Mouse (Mus musculus): ENCODE results near the gene Fmnl3. TPM values are rescaled to one million over a fixed set of nuclear protein-coding genes. Genes with fewer than 3 reads are reported as not detected.

The Fmnl3 gene
- polyA plus RNA-seq (2016; fragmentation: Nextera tagmentation; extraction: Ambion mirVana): 14.3 and 16.9 TPM in 2 replicates

- H3K4me3 ChIP-seq: peak within 1 kb of the TSS; percentile 80
- peak; percentile 99 for DNase-seq (ENCODE audit: extremely low spot score, low spot score)
- no peaks in the 10 kb centered on the region for H3K9me3 ChIP-seq
- peak within 1 kb of the TSS; percentile 96 for H3K27ac ChIP-seq
- H3K36me3 ChIP-seq (replicated peaks): no peaks in the 10 kb centered on the region
- WGBS: 1% methylated on average over 48 of the region's 48 CpGs
- peaks cover 22% of the 10 kb centered on the region for H3K4me1 ChIP-seq
- H3K27me3 ChIP-seq (ENCODE audit: poor library complexity, severe bottlenecking): peaks cover 17% of the 10 kb centered on the region
Observed at GRCm38 (mm10) chr15:99370259-99370691, at the start of gene Fmnl3. Gene Fmnl3, minus strand, starts transcription at chr15:99370482.

GRCm38 (mm10) chr15:99417692-99418271 is 47.5 kb upstream of the Fmnl3 start:
- no peaks in the 10 kb centered on the region for H3K9me3 ChIP-seq
- WGBS: 55% methylated on average over 17 of the region's 17 CpGs
- H3K36me3 ChIP-seq (replicated peaks): peaks cover 17% of the 10 kb centered on the region
- H3K27me3 ChIP-seq (ENCODE audit: poor library complexity, severe bottlenecking): no peaks in the 10 kb centered on the region
- H3K4me1 ChIP-seq: peaks cover 32% of the 10 kb centered on the region
- DNase-seq (ENCODE audit: extremely low spot score, low spot score): no peak
- H3K4me3 ChIP-seq: no peak overlapping the region
- H3K27ac ChIP-seq: peak overlapping the region; percentile 51; the same call in 1 of the 2 replicates

GRCm38 (mm10) chr15:99416957-99417356 is 46.7 kb upstream of the Fmnl3 start:
- peaks cover 9% of the 10 kb centered on the region for H3K36me3 ChIP-seq (replicated peaks)
- H3K27ac ChIP-seq: peak overlapping the region; percentile 60; the same call in 1 of the 2 replicates

DNA sequence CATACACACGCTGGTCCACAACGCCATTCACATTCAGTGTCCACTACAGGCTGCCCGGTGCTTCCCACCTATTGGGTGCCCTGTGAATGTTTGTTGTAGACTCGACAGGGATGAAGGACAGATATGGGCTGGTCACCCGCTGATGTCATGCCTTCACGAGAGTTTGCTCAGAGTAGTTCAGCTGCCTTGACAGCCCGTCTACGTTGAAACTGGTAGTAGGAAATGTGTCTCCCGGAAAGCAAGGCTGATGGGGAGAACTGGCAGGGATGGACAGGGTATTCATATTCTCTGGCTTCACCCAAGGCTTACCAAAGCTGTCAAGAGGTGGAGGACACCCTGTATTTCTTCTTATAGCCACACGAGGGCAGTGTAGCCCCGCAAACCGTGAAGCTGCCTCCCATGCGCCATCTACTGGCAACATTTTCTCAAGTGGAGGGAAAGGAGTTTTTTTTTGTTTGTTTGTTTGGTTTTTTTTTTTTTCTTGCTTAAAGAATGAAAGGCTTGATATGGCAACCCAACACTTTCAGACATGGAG is 46.1 kb upstream of the Fmnl3 start:
- Histone ChIP-seq H3K9me3 (no peaks in the 10 kb centered on the region), H3K4me3 (no peak overlapping the region), H3K4me1 (peaks cover 35% of the 10 kb centered on the region), H3K27ac (peak overlapping the region; percentile 60; the same call in 1 of the 2 replicates), H3K27me3 (ENCODE audit: poor library complexity, severe bottlenecking) (no peaks in the 10 kb centered on the region), H3K36me3 (replicated peaks) (peaks cover 3% of the 10 kb centered on the region)
- DNase-seq (ENCODE audit: extremely low spot score, low spot score): peak; percentile 77
- 25% methylated on average over 13 of the region's 13 CpGs for WGBS

More at GRCm38 (mm10) chr15:99416957-99417356, 46.7 kb upstream of the Fmnl3 start:
- Histone ChIP-seq H3K9me3 (no peaks in the 10 kb centered on the region), H3K27me3 (ENCODE audit: poor library complexity, severe bottlenecking) (no peaks in the 10 kb centered on the region), H3K4me3 (no peak overlapping the region), H3K4me1 (peaks cover 32% of the 10 kb centered on the region)
- 52% methylated on average over 4 of the region's 4 CpGs for WGBS
- no peak for DNase-seq (ENCODE audit: extremely low spot score, low spot score)

DNA sequence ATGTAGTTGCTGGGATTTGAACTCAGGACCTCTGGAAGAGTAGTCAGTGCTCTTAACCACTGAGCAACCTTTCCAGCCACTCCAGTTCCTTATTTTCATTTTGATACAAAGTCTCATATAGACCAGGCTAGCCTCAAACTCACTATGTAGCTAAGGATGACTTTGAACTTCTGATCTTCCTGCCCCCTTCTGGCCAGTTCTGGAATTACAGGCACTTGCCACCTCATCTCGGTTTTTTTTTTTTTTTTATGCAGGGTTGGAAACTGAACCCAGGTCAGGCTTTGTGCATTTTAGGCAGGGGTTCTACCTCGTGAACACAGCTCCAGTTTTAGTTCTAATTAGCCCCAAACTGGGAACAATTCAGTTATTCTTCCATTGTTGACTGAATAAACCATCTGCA is 45.5 kb upstream of the Fmnl3 start:
- 26% methylated on average over 2 of the region's 2 CpGs for WGBS
- no peak overlapping the region for H3K4me3 ChIP-seq
- H3K27me3 ChIP-seq (ENCODE audit: poor library complexity, severe bottlenecking): no peaks in the 10 kb centered on the region
- no peak overlapping the region for H3K27ac ChIP-seq
- peaks cover 32% of the 10 kb centered on the region for H3K4me1 ChIP-seq
- H3K9me3 ChIP-seq: no peaks in the 10 kb centered on the region
- no peak for DNase-seq (ENCODE audit: extremely low spot score, low spot score)
- 0 out of 2 replicates have a peak, but pooled peaks cover under 1% of the 10 kb centered on the region for H3K36me3 ChIP-seq (replicated peaks)

DNA sequence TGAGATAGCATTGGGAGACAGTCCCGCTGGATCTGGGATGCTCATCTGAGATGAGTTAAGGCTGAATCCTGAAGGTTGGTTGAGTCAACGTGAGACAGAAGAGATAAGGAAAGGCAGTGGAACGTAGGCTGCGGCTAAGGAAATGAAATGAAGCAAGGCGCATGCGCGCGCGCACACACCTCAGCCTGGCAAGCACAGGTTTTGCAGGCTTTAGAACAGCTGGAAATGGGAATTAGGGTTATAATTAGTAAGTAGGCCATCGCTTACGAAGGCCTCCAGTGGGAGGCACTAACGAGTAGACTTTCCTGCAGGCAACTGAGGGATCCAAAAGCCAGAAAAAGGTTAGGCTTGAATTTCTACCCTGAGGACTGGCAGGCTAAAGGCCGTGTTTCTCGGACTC is 41.5 kb upstream of the Fmnl3 start:
- no peak overlapping the region for H3K27ac ChIP-seq
- H3K27me3 ChIP-seq (ENCODE audit: poor library complexity, severe bottlenecking): no peaks in the 10 kb centered on the region
- WGBS: 61% methylated on average over 14 of the region's 14 CpGs
- H3K4me1 ChIP-seq: peaks cover 10% of the 10 kb centered on the region; the same call in 1 of the 2 replicates
- H3K9me3 ChIP-seq: no peaks in the 10 kb centered on the region
- peaks cover 41% of the 10 kb centered on the region for H3K36me3 ChIP-seq (replicated peaks)
- H3K4me3 ChIP-seq: no peak overlapping the region
- no peak for DNase-seq (ENCODE audit: extremely low spot score, low spot score)

GRCm38 (mm10) chr15:99408845-99409244 is 38.6 kb upstream of the Fmnl3 start:
- Histone ChIP-seq H3K9me3 (no peaks in the 10 kb centered on the region), H3K27ac (no peak overlapping the region), H3K4me3 (no peak overlapping the region), H3K27me3 (ENCODE audit: poor library complexity, severe bottlenecking) (no peaks in the 10 kb centered on the region), H3K4me1 (peaks cover 6% of the 10 kb centered on the region; the same call in 1 of the 2 replicates), H3K36me3 (replicated peaks) (peaks cover 70% of the 10 kb centered on the region)
- DNase-seq (ENCODE audit: extremely low spot score, low spot score): no peak
- 91% methylated on average over 9 of the region's 9 CpGs for WGBS

DNA sequence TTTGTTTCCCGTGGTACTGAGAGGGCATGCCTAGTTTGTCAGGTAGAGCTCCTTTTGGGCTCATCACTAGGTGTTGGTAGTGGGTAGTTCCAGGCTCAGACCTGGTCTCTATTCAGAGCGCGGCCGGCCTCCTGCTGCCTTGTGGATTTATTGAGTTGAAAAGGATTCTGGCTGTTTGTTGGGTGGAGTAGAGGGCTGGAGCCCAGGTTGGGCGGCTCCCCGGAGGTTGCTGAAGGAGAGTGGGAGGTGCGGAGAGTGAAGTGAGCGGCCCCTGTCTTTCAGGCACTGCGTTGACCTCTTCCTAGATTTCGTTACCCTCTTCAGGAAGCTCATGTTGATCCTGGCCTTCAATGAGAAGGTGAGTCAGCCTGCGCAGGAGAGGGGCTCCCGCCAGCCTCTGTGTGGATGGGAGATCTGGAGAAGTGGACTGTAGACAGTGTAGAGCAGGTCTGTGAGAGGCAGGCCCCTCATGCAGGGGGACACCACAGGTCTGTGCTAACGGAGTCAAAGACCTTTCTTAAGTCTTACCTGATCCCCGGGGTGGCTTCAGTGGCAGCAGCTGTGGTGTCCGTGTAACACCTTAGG is 36.8 kb upstream of the Fmnl3 start:
- Histone ChIP-seq H3K9me3 (no peaks in the 10 kb centered on the region), H3K4me3 (no peak overlapping the region), H3K4me1 (peaks cover 6% of the 10 kb centered on the region; the same call in 1 of the 2 replicates), H3K36me3 (replicated peaks) (peaks cover 88% of the 10 kb centered on the region), H3K27ac (no peak overlapping the region), H3K27me3 (ENCODE audit: poor library complexity, severe bottlenecking) (no peaks in the 10 kb centered on the region)
- WGBS: 92% methylated on average over 15 of the region's 15 CpGs
- no peak for DNase-seq (ENCODE audit: extremely low spot score, low spot score)

DNA sequence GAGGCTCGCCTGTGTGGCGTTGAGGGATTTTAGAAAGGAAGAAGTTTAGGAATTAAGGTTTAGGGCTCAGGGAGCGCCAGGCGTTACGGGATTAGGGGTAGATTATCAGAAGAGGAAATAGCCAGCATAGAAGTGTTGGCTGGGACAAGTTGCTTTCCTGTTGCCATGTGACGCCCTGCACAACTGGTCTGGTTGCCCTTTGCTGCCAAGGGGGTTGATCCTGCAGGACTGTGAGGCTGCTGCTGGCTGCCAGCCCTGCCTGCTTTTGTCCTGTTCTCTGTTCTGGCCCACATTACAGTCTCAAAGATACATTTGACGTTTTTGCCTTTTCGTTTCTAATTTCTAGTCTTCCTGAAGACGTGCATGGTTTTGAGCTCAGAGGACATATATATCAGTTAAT is 34.9 kb upstream of the Fmnl3 start:
- Histone ChIP-seq H3K4me3 (no peak overlapping the region), H3K9me3 (no peaks in the 10 kb centered on the region), H3K36me3 (replicated peaks) (peaks cover 96% of the 10 kb centered on the region), H3K27me3 (ENCODE audit: poor library complexity, severe bottlenecking) (no peaks in the 10 kb centered on the region), H3K4me1 (0 out of 2 replicates have a peak, but pooled peaks cover under 1% of the 10 kb centered on the region), H3K27ac (no peak overlapping the region)
- WGBS: 93% methylated on average over 9 of the region's 9 CpGs
- DNase-seq (ENCODE audit: extremely low spot score, low spot score): no peak

GRCm38 (mm10) chr15:99403159-99403889 is 33.0 kb upstream of the Fmnl3 start:
- Histone ChIP-seq H3K4me1 (peaks cover 13% of the 10 kb centered on the region), H3K27me3 (ENCODE audit: poor library complexity, severe bottlenecking) (no peaks in the 10 kb centered on the region), H3K27ac (no peak overlapping the region), H3K9me3 (no peaks in the 10 kb centered on the region), H3K4me3 (no peak overlapping the region), H3K36me3 (replicated peaks) (peaks cover 90% of the 10 kb centered on the region)
- WGBS: 96% methylated on average over 12 of the region's 12 CpGs
- no peak for DNase-seq (ENCODE audit: extremely low spot score, low spot score)

DNA sequence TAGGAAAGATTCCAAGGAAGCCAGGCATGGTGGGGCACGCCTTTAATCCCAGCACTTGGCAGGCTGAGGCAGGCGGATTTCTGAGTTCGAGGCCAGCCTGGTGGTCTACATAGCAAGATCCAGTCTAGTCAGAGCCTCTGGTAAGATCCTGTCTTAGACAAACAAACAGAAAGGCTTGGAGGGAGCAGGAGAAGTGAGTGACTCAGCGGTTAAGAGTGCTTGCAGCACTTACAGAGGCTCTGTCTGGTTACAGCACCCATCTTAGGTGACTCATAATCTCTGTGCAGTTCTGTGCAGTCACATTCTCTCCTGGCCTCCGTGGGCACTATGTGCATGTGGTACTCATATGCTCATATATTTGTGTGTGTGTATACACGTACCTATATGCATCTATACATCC is 30.3 kb upstream of the Fmnl3 start:
- no peaks in the 10 kb centered on the region for H3K27me3 ChIP-seq (ENCODE audit: poor library complexity, severe bottlenecking)
- H3K4me1 ChIP-seq: peaks cover 29% of the 10 kb centered on the region
- H3K27ac ChIP-seq: no peak overlapping the region
- H3K36me3 ChIP-seq (replicated peaks): peaks cover 63% of the 10 kb centered on the region
- H3K4me3 ChIP-seq: no peak overlapping the region
- no peak for DNase-seq (ENCODE audit: extremely low spot score, low spot score)
- H3K9me3 ChIP-seq: no peaks in the 10 kb centered on the region
- 93% methylated on average over 6 of the region's 6 CpGs for WGBS

GRCm38 (mm10) chr15:99399503-99400245 is 29.4 kb upstream of the Fmnl3 start:
- H3K4me1 ChIP-seq: peaks cover 39% of the 10 kb centered on the region
- peaks cover 53% of the 10 kb centered on the region for H3K36me3 ChIP-seq (replicated peaks)
- no peak overlapping the region for H3K4me3 ChIP-seq
- no peaks in the 10 kb centered on the region for H3K27me3 ChIP-seq (ENCODE audit: poor library complexity, severe bottlenecking)
- DNase-seq (ENCODE audit: extremely low spot score, low spot score): no peak
- no peak overlapping the region for H3K27ac ChIP-seq
- no peaks in the 10 kb centered on the region for H3K9me3 ChIP-seq
- 86% methylated on average over 15 of the region's 15 CpGs for WGBS

Measured in forebrain, embryonic 10.5 days (tissue).